Mouse (Mus musculus) hindbrain, embryonic 13.5 days (tissue): Measurements from ENCODE around the gene Ift140. TPM values are rescaled to one million over a fixed set of nuclear protein-coding genes. Genes with fewer than 3 reads are reported as not detected.

Experiments used
- ATAC-seq: fragments of 200-750 bp; cut with Nextera tagmentation; 2 replicates; pipeline ENCODE4 v1.8.0; 2017; ENCODE audit warnings: moderate TSS enrichment; ENCODE audit not compliant: low FRiP score
- H3K27ac ChIP-seq: fragments of 300-500 bp; sonication (generic); 2 replicates; pipeline ENCODE4 v1.5.1; 2015; ENCODE audit warnings: inconsistent platforms, mild to moderate bottlenecking, moderate library complexity
- H3K27me3 ChIP-seq: fragments of 300-500 bp; sonication (generic); 2 replicates; pipeline ENCODE4 v1.6.1; 2015; ENCODE audit warnings: mild to moderate bottlenecking, inconsistent platforms
- H3K36me3 ChIP-seq: fragments of 300-500 bp; sonication (generic); 2 replicates; pipeline ENCODE4 v1.6.1; 2015; ENCODE audit warnings: mild to moderate bottlenecking, inconsistent platforms
- H3K4me1 ChIP-seq: fragments of 300-500 bp; sonication (generic); replicated peaks from 2 replicates; pipeline ENCODE4 v1.6.1; 2015; ENCODE audit warnings: inconsistent platforms
- H3K4me2 ChIP-seq: fragments of 300-500 bp; sonication (generic); 2 replicates; pipeline ENCODE4 v1.6.1; 2015; ENCODE audit warnings: inconsistent platforms, mild to moderate bottlenecking, moderate library complexity
- H3K4me3 ChIP-seq: fragments of 300-500 bp; sonication (generic); 2 replicates; pipeline ENCODE4 v1.5.1; 2015; ENCODE audit warnings: mild to moderate bottlenecking, inconsistent platforms
- H3K9ac ChIP-seq: fragments of 300-500 bp; sonication (generic); 2 replicates; pipeline ENCODE4 v1.6.1; 2015; ENCODE audit warnings: mild to moderate bottlenecking, inconsistent platforms
- H3K9me3 ChIP-seq: fragments of 300-500 bp; sonication (generic); 2 replicates; pipeline ENCODE4 v1.6.1; 2016; ENCODE audit warnings: inconsistent platforms
- WGBS: fragments of 180-500 bp; shearing (Covaris S2); methylation state at CpG from one replicate; pipeline ENCODE4 v1.1.7; 2015; 5-methylcytosine and 5-hydroxymethylcytosine counted together
- polyA plus RNA-seq: library from polyadenylated mRNA; unstranded; fragments of >200 nt; fragmentation: Nextera tagmentation; extraction: Ambion mirVana; gene quantifications from 2 replicates; pipeline ENCODE4 v1.2.1, GENCODE M21; 2015

Gene Ift140
- polyA plus RNA-seq, 1 experiment from 2014 or later: 18.3 TPM

DNA sequence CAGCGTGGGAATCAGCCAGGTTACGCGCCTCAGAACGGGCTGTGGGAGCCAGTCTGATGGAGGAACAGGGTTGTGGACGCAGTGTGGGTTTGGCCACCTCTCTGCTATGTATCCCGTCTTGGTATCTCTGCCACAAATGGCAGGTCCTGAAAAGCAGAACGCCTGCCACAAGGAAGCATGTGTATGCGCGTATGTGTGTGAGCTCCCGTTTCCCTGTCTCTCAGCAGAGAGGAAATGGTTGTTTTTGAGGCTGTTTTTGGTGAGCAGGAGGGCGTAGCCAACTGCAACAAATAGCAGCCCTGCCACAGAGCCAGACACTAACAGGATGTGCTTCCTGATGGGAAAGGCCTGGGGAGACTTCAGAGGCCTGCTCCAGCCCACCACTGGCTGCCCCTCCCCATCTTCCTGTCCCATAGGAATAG, 65.1 kb downstream of the Ift140 start:
- H3K4me1 ChIP-seq: peaks cover 25% of the 10 kb centered on the region
- peaks cover 16% of the 10 kb centered on the region for H3K36me3 ChIP-seq
- peak overlapping the region; percentile 24 for H3K4me3 ChIP-seq
- H3K4me2 ChIP-seq: 0 out of 2 replicates have a peak overlapping the region, but pooled peaks have one; percentile 1
- ATAC-seq: no peak
- H3K27ac ChIP-seq: peak overlapping the region; percentile 55
- no peaks in the 10 kb centered on the region for H3K27me3 ChIP-seq
- 82% methylated on average over 11 of the region's 11 CpGs for WGBS
- no peaks in the 10 kb centered on the region for H3K9me3 ChIP-seq
- H3K9ac ChIP-seq: peak overlapping the region; percentile 56

DNA sequence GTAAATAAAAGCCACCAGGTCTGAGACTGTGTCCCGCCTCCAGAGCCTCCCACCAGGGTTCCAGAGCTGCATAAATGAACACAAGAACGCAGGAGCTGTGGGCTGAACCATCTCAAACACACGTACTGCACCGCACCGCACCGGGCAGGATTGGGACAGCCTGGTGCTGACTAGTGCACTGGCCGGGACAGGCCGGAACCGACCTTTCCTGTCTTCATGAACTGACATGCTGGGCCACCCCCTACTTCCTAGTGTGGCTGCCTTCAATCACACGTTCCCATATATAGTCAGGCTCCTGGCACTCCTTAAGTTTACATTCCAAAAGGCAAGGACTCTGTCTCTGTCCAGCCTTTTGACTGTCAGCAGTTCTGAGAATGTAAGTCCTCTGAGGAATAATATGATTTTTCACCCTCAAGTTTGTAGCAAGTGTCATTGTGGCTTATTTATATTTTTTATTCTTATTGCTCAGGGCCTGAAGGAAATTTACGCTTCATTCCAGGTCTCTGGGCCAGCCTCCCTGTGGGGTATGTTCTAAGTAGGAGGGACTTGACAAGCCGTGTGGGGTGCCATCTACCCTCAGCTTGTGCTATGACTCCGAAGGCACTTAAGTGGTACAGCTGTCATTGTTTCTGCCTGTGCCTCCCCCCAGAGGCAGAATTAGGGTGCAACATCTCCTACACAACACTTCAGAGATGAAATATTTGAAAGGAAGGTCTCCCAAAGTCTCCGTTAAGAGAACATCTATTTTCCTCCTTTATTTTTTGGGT, 66.4 kb downstream of the Ift140 start:
- H3K27ac ChIP-seq: peak overlapping the region; percentile 44; the same call in 1 of the 2 replicates
- peaks cover 19% of the 10 kb centered on the region for H3K4me1 ChIP-seq
- peaks cover 18% of the 10 kb centered on the region for H3K36me3 ChIP-seq
- WGBS: 82% methylated on average over 14 of the region's 14 CpGs
- H3K9me3 ChIP-seq: no peaks in the 10 kb centered on the region
- no peaks in the 10 kb centered on the region for H3K27me3 ChIP-seq
- 0 out of 2 replicates have a peak overlapping the region, but pooled peaks have one; percentile 35 for H3K9ac ChIP-seq
- H3K4me2 ChIP-seq: no peak overlapping the region
- H3K4me3 ChIP-seq: no peak overlapping the region
- ATAC-seq: no peak

DNA sequence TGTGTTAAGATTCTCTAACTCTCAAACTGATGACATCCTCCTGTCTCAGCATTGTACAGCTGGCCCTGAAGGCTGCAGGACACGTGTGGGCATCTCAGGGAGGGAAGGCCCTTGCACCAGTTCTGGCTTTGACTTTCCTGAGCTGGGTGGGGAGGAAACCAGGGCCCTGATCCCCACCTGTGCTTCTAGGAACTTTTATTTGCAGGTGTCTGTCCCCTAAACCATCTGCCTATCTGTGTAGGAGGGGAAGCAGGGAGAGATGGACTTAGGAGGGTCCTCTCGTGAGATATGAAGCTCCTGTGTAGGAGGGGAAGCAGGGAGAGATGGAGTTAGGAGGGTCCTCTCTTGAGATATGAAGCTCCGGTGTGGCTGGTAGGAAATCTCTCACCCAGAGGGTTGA, 67.0 kb downstream of the Ift140 start:
- no peak for ATAC-seq
- peaks cover 24% of the 10 kb centered on the region for H3K36me3 ChIP-seq
- no peak overlapping the region for H3K4me3 ChIP-seq
- no peaks in the 10 kb centered on the region for H3K27me3 ChIP-seq
- H3K4me1 ChIP-seq: peaks cover 13% of the 10 kb centered on the region
- H3K27ac ChIP-seq: no peak overlapping the region
- WGBS: 76% methylated on average over 3 of the region's 3 CpGs
- H3K4me2 ChIP-seq: no peak overlapping the region
- H3K9ac ChIP-seq: no peak overlapping the region
- H3K9me3 ChIP-seq: no peaks in the 10 kb centered on the region

DNA sequence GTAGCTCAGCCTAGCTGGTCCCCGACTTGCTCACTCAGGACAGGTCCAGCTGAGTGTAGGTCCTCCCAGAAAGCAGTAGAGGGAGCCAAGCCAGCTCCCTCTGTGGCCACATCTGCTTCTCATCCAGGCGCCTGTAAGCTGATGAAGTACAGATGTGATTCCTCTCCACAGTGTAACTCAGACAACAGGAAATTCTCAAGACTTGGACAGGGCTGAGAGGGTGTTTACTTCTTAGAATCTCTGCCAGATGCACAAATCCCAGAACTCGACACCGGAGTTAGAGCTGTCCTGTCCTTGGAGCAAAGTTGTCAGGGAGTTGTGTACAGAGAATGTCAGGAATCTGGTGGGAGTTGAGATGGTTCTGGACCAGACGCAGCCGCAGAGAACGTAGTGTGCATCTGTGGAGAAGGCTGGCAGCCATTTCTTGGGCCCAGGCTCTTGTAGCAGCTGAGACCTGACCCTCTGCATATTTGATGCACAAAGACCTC, 67.6 kb downstream of the Ift140 start, which contains the start of gene Tmem204:
Gene Tmem204 (minus strand): TSS at position 148 of the 488 bp plus-strand sequence.
- peak within 1 kb of the TSS; percentile 40; the same call in 1 of the 2 replicates for H3K27ac ChIP-seq
- no peaks in the 10 kb centered on the region for H3K9me3 ChIP-seq
- no peaks in the 10 kb centered on the region for H3K27me3 ChIP-seq
- 63% methylated on average over 7 of the region's 7 CpGs for WGBS
- H3K36me3 ChIP-seq: peaks cover 30% of the 10 kb centered on the region
- H3K4me2 ChIP-seq: no peak within 1 kb of the TSS
- H3K4me3 ChIP-seq: no peak within 1 kb of the TSS
- ATAC-seq: no peak
- no peak within 1 kb of the TSS for H3K9ac ChIP-seq
- H3K4me1 ChIP-seq: peaks cover 7% of the 10 kb centered on the region

DNA sequence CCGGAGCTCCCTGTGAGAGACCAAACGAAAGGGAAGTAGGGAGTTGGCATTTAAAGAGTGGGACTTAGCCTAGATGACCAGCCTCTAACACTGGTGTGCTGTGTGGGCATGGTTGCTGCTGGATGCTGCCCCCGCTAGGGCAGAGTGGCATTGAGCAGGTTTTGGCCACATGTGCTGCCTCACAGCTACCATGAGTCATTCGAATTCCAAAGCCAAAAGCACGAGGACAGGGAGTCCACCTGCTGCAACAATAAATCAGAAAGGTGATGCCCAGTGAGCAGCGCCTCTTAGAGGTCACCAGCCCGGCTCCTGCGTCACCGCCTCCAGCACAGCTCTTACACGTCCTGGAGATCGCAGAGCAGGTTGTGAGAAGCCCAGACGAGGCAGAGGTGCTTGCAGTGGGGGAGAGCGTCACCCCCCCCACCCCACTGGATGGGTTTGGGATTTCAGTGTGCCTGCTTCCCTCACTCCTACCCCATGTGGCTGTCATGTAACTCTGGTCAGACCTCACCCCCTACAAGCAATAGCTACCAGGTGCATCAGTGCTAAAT, 69.0 kb downstream of the Ift140 start:
- 88% methylated on average over 13 of the region's 13 CpGs for WGBS
- Histone ChIP-seq H3K36me3 (peaks cover 39% of the 10 kb centered on the region), H3K9ac (no peak overlapping the region), H3K27ac (no peak overlapping the region), H3K4me3 (no peak overlapping the region), H3K9me3 (no peaks in the 10 kb centered on the region), H3K4me2 (no peak overlapping the region), H3K4me1 (no peaks in the 10 kb centered on the region), H3K27me3 (no peaks in the 10 kb centered on the region)
- no peak for ATAC-seq

DNA sequence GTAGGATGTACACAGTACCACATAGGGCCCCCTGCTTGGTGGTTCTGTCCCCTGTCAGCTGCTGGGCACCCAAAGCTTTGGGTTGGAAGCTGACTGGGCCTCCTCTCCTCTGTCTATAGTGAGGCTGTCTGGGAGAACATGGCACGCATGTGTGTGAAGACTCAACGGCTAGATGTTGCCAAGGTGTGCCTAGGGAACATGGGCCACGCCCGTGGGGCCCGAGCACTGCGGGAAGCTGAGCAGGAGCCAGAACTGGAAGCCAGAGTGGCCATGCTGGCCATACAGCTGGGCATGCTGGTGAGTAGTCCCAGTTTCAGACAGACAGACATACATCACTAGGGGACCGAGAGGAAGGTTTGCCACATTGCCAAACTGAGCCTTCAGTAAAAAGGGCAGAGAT, 70.8 kb downstream of the Ift140 start:
- Histone ChIP-seq H3K4me3 (no peak overlapping the region), H3K4me1 (no peaks in the 10 kb centered on the region), H3K9ac (no peak overlapping the region), H3K36me3 (peaks cover 42% of the 10 kb centered on the region), H3K9me3 (no peaks in the 10 kb centered on the region), H3K4me2 (no peak overlapping the region), H3K27ac (no peak overlapping the region), H3K27me3 (no peaks in the 10 kb centered on the region)
- ATAC-seq: no peak
- WGBS: 95% methylated on average over 7 of the region's 7 CpGs

DNA sequence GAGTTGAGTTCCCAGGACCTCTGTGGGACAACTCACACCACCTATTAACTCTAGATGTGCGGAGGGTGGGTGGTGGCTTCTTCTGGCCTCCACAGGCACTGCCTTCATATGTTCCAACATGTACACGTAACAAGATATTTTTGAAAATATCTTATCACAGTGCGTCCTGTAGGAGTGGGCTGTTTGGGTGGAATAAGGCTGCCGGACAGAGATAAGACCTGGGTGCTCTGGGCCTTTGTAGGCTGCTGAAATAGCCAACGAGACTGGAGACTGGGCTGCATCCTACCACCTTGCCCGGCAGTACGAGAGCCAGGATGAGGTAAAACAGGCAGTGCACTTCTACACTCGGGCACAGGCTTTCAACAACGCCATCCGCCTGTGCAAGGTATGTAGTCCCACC, 73.3 kb downstream of the Ift140 start:
- Histone ChIP-seq H3K4me2 (no peak overlapping the region), H3K4me3 (no peak overlapping the region), H3K9me3 (no peaks in the 10 kb centered on the region), H3K27me3 (no peaks in the 10 kb centered on the region), H3K9ac (no peak overlapping the region), H3K36me3 (peaks cover 65% of the 10 kb centered on the region), H3K4me1 (no peaks in the 10 kb centered on the region), H3K27ac (no peak overlapping the region)
- no peak for ATAC-seq
- 91% methylated on average over 10 of the region's 10 CpGs for WGBS

DNA sequence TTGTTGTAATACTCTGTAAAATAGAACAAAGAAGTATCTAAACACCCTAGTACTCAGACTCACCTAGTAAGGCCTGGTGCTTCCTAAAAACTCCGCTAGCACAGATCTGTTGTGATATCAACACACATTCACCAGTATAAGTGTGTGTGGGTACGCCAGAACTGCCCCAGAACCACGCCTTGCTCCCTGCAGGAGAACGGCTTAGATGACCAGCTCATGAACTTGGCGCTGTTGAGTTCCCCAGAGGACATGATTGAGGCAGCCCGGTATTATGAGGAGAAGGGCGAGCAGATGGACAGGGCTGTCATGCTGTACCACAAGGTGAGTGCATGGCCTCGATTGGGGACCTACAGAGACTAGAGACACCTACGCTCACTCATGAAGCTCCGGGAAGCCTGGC, 74.6 kb downstream of the Ift140 start:
- Histone ChIP-seq H3K9ac (no peak overlapping the region), H3K4me2 (no peak overlapping the region), H3K27me3 (no peaks in the 10 kb centered on the region), H3K9me3 (no peaks in the 10 kb centered on the region), H3K36me3 (peaks cover 74% of the 10 kb centered on the region), H3K4me3 (no peak overlapping the region), H3K27ac (no peak overlapping the region), H3K4me1 (no peaks in the 10 kb centered on the region)
- WGBS: 97% methylated on average over 10 of the region's 10 CpGs
- ATAC-seq: no peak

DNA sequence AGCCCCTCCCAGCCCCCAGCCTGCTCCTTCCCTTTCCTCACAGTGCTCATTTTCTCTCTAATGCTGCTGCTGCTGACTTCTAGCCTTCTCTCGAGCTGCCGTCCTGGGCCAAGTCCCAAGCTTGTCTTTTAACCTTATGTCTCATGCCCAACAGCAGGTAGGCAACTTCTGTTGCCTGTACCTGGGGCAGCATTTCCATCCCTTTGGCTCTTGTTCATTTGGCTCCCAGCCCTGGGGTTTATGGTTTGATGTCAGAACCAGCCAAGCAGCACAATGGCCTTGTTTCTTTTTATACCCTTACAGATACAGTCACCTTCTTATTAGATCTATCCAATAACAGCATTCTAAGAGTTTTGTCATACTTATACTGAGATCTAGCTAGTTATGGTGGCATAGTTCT, 80.3 kb downstream of the Ift140 start:
- H3K9ac ChIP-seq: no peak overlapping the region
- no peaks in the 10 kb centered on the region for H3K4me1 ChIP-seq
- no peaks in the 10 kb centered on the region for H3K27me3 ChIP-seq
- 94% methylated on average over 2 of the region's 2 CpGs for WGBS
- no peak overlapping the region for H3K27ac ChIP-seq
- ATAC-seq: no peak
- no peak overlapping the region for H3K4me2 ChIP-seq
- H3K36me3 ChIP-seq: peaks cover 78% of the 10 kb centered on the region
- H3K4me3 ChIP-seq: no peak overlapping the region
- H3K9me3 ChIP-seq: no peaks in the 10 kb centered on the region

DNA sequence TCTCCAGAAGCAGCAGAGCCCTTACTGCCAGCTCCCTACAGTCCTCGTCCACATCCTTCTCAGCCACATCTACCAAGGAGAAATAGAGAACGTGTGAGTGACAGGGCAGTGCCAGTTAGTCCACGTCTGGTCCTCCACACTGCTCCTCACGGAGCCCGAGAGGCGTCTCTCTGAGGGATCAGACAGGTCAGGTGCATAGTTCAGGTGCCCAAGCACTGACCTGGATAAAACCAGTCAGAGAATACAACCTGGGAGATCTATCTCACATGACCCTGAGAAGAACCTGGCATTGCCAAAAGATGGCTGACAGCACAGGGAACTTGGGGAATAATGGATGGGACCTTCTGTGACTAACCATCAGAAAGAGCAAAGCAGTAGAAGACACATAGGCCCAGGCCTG, 84.2 kb downstream of the Ift140 start:
- H3K9me3 ChIP-seq: no peaks in the 10 kb centered on the region
- H3K9ac ChIP-seq: no peak overlapping the region
- H3K4me3 ChIP-seq: no peak overlapping the region
- H3K4me2 ChIP-seq: no peak overlapping the region
- no peaks in the 10 kb centered on the region for H3K4me1 ChIP-seq
- 94% methylated on average over 6 of the region's 6 CpGs for WGBS
- ATAC-seq: no peak
- H3K27me3 ChIP-seq: no peaks in the 10 kb centered on the region
- no peak overlapping the region for H3K27ac ChIP-seq
- peaks cover 81% of the 10 kb centered on the region for H3K36me3 ChIP-seq

DNA sequence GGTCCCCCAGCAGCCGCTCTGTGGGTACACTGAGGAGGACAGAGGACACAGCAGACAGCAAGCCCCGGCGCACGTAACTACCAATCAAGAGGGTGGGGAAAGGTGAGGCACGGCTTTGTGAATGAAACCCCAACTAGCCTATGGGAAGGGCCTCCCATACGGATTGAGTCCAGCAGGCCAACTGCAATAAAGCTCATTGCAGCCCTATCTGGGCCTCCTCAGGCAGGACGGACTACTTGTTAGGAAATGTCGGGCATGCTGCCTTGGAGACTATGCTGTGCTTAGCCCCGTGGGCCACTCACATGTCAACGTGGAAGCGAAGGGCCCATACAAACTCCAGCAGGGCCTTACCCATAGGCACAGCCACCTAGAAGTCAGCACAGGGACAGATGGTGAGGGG, 85.5 kb downstream of the Ift140 start:
- Histone ChIP-seq H3K27ac (no peak overlapping the region), H3K4me2 (no peak overlapping the region), H3K9me3 (no peaks in the 10 kb centered on the region), H3K4me1 (no peaks in the 10 kb centered on the region), H3K4me3 (no peak overlapping the region), H3K9ac (no peak overlapping the region), H3K36me3 (peaks cover 93% of the 10 kb centered on the region), H3K27me3 (no peaks in the 10 kb centered on the region)
- no peak for ATAC-seq
- 95% methylated on average over 11 of the region's 11 CpGs for WGBS

DNA sequence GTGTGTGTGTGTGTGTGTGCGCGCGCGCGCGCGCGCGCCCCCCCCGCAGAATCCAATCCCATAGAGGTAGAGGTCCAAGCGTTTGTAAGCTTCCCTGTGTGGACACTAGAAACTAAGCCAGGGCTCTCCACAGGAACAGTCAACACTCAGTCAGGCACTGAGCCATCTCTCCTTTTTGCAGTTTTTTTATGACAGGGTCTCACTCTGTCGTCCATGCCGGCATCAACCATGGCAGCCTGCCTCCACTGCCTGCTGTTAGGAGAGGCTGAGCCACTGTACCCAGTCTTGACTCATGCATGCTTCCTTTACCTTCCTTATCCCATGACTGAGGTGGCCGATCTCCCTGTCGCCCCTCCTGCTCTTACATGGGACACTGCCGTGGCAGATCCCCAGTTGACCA, 91.9 kb downstream of the Ift140 start:
- Histone ChIP-seq H3K4me3 (no peak overlapping the region), H3K9me3 (no peaks in the 10 kb centered on the region), H3K36me3 (peaks cover 88% of the 10 kb centered on the region), H3K27ac (no peak overlapping the region), H3K9ac (no peak overlapping the region), H3K4me1 (peaks cover 7% of the 10 kb centered on the region), H3K4me2 (no peak overlapping the region), H3K27me3 (no peaks in the 10 kb centered on the region)
- WGBS: 95% methylated on average over 6 of the region's 16 CpGs
- ATAC-seq: no peak

DNA sequence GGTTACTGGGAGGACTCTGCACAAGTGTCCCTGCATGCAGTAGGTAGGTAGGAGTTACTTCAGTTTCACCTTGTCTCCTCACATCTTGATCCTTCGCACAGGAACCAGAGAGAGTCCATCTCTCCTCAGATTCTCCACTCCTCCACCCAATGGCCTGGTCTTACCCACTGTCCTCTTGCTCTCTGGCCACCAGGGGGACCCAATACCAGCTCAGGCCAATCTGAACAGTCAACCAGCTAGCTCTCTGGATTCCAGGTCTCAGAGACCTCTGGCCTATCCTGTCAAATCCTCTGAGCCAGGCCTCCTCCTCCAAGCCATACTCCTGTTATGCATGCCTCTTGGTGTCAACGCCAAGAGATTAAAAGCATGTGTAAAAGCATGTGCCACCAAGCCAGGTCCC, 93.7 kb downstream of the Ift140 start:
- Histone ChIP-seq H3K9ac (no peak overlapping the region), H3K36me3 (peaks cover 80% of the 10 kb centered on the region)
- WGBS: 83% methylated on average over 2 of the region's 2 CpGs

More for the DNA sequence above, 93.7 kb downstream of the Ift140 start:
- H3K9me3 ChIP-seq: no peaks in the 10 kb centered on the region
- no peaks in the 10 kb centered on the region for H3K27me3 ChIP-seq
- H3K4me3 ChIP-seq: no peak overlapping the region
- H3K4me1 ChIP-seq: peaks cover 12% of the 10 kb centered on the region
- no peak for ATAC-seq
- H3K27ac ChIP-seq: no peak overlapping the region
- H3K4me2 ChIP-seq: no peak overlapping the region
